Mouse (Mus musculus) adrenal gland, postnatal 14 days (tissue): ENCODE measurements around the gene Tcf23. TPM values are rescaled to one million over a fixed set of nuclear protein-coding genes. Genes with fewer than 3 reads are reported as not detected.

Experiments
- DNase-seq: peaks from one replicate; pipeline ENCODE4 v3.0.0; 2021; ENCODE audit warnings: mixed read lengths
- long read RNA-seq, 2 experiments: library from polyadenylated mRNA; stranded (forward); transcript quantifications; one replicate each; pipeline ENCODE4 v2.0.0; 2021
- total RNA-seq: library from RNA; stranded (reverse); gene quantifications from 2 replicates; pipeline ENCODE4 v1.2.3, GENCODE M21; 2021

Tcf23 gene
- total RNA-seq, result 1.1 and 1.2 TPM in 2 replicates
- long read RNA-seq, experiment 1, partial matches to known transcripts, result 0 of 1 reads
- long read RNA-seq, experiment 1, other reads (novel, unspliced or antisense), result 1 of 1 reads
- long read RNA-seq, experiment 2, full-length matches to known transcripts, result 2 of 2 reads
- long read RNA-seq, experiment 2, partial matches to known transcripts, result 0 of 2 reads
- long read RNA-seq, experiment 2, other reads (novel, unspliced or antisense), result 0 of 2 reads

- DNase-seq, result peak; percentile 48
Observed at GRCm38 (mm10) chr5:30968416-30968815, at the start of gene Tcf23. Tcf23 (plus strand) TSS chr5:30968662.

GRCm38 (mm10) chr5:30918691-30919090 is 49.8 kb upstream of the Tcf23 start:
- DNase-seq, result no peak

GRCm38 (mm10) chr5:30919831-30920614 is 48.4 kb upstream of the Tcf23 start:
- DNase-seq, result no peak

GRCm38 (mm10) chr5:30920621-30921020 is 47.8 kb upstream of the Tcf23 start:
- DNase-seq, result no peak

- DNase-seq, result peak; percentile 96
Observed at GRCm38 (mm10) chr5:30921256-30922033, 47.0 kb upstream of the Tcf23 start, which contains the start of gene Khk. Khk (plus strand) TSS chr5:30921431.

- DNase-seq, result no peak
Observed at GRCm38 (mm10) chr5:30922581-30923041, 45.9 kb upstream of the Tcf23 start.

GRCm38 (mm10) chr5:30923119-30923518 is 45.3 kb upstream of the Tcf23 start:
- DNase-seq, result no peak

- no peak for DNase-seq
Observed at GRCm38 (mm10) chr5:30924614-30925013, 43.8 kb upstream of the Tcf23 start.

GRCm38 (mm10) chr5:30925217-30925616 is 43.2 kb upstream of the Tcf23 start:
- no peak for DNase-seq

GRCm38 (mm10) chr5:30926073-30926472 is 42.4 kb upstream of the Tcf23 start:
- DNase-seq, result no peak

GRCm38 (mm10) chr5:30927945-30928529 is 40.4 kb upstream of the Tcf23 start:
- DNase-seq, result peak; percentile 62

GRCm38 (mm10) chr5:30930121-30930520 is 38.3 kb upstream of the Tcf23 start:
- DNase-seq, result peak; percentile 85

GRCm38 (mm10) chr5:30930846-30931245 is 37.6 kb upstream of the Tcf23 start:
- no peak for DNase-seq

GRCm38 (mm10) chr5:30931378-30931777 is 37.1 kb upstream of the Tcf23 start:
- no peak for DNase-seq

- no peak for DNase-seq
Observed at GRCm38 (mm10) chr5:30933705-30934104, 34.8 kb upstream of the Tcf23 start.

- DNase-seq, result no peak
Observed at GRCm38 (mm10) chr5:30934725-30935461, 33.6 kb upstream of the Tcf23 start.

GRCm38 (mm10) chr5:30943004-30943403 is 25.5 kb upstream of the Tcf23 start:
- no peak for DNase-seq

- no peak for DNase-seq
Observed at GRCm38 (mm10) chr5:30944344-30944743, 24.1 kb upstream of the Tcf23 start.

GRCm38 (mm10) chr5:30944956-30945781 is 23.3 kb upstream of the Tcf23 start, which contains the start of gene Cgref1:
Cgref1 (minus strand) TSS chr5:30945591.
- DNase-seq, result peak; percentile 85

GRCm38 (mm10) chr5:30948620-30949019 is 19.8 kb upstream of the Tcf23 start:
- no peak for DNase-seq
